Mouse (Mus musculus) colon, adult 2 months (tissue): ENCODE measurements around the gene Gm26602. TPM values are rescaled to one million over a fixed set of nuclear protein-coding genes. Genes with fewer than 3 reads are reported as not detected.

Experiments used
- polyA plus RNA-seq: library from polyadenylated mRNA; depleted of rRNA; stranded (reverse); fragments of >200 nt; gene quantifications from 2 replicates; pipeline ENCODE4 v1.2.3, GENCODE M21; 2012; rRNA removed

Gene Gm26602
- polyA plus RNA-seq, result not detected in 2 replicates

DNA sequence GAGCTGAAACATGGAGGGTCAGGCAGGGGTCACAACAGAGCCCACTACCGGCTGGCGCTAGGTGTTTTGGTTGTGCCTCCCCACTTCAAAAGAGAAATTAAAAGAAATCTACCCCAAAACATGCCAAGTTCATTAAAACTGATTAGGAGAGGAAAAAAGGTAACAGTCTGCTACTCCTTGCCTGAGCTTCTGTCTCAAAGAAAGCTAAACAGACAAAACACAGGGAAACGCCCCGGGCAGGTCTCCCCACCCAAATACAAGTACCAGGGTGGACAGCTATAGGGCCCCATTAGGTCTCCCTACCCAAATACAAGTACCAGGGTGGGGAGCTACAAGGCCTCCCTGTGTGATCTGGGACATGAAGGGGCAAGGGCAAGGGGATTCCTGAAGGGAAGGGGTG lies at the start of gene Gm26602:
Gm26602 (plus strand) TSS at position 301 of the 400 bp plus-strand sequence.

DNA sequence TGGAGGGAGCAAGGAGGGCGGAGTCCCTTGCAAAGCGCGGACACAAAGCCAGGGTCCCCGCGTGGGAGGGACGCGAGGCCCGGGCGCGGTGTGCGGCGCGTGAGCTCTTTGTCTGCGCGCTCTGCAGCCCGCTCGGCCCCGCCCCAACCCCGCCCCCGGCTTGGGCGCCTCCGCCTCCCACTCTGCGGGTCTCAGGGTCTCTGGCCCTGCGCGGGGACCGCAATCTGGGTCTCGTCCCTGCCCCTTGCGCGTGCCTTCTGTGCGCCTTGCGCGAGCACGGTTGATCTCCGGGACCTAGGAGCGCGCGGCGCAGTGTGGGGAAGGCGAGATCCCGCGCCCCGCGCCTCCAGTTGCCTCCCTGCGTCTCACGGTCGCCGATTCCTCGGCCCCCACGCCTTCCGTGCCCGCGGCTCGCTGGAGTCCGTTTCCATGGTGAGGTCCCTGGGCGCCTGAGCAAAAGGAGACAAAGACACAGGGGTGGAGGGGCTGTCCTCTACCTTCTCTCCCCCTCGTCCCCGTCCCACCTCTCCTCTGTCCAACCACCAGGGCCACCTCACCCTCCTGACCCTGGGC lies 36.3 kb upstream of the Gm26602 start, which contains the start of the genes Prtn3 and Plppr3:
Prtn3 (plus strand) TSS at position 187 of the 573 bp plus-strand sequence.
Plppr3 (minus strand) TSS at position 345 of the 573 bp plus-strand sequence.

DNA sequence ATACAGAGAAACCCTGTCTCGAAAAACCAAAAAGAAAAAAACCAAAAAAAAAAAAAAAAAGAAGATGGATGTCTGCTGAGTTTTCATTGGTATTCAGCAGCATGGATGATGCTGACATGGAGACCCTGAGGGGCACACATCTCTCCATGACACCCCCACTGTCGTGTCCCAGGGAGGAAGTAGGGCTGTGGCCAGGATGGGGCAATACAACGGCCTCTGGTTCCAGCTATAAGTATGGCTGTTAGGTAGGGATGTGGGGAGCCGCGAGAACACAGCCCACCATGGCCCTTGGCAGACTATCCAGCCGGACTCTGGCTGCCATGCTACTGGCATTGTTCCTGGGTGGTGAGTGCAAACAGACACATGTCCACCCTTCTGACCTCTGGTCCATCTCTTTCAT lies 24.6 kb upstream of the Gm26602 start, which contains the start of gene Elane:
Elane (plus strand) TSS at position 194 of the 400 bp plus-strand sequence.

DNA sequence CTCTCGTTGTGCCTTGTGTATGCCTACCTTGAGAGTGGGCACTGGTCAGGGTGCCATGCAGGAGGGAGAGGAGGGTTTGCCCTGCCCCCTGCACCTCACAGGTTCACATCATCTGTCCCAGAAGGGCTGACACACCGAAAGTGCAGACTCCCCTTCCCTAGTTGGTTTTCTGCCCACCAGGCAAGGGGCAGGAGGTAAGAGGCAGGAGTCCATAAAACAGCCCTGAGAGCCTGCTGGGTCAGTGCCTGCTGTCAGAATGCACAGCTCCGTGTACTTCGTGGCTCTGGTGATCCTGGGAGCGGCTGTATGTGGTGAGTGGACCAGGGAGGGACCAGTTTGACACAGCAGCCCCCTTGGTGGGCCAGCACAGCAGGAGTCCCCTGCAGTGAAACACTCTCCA lies 20.0 kb upstream of the Gm26602 start, which contains the start of gene Cfd:
Cfd (plus strand) TSS at position 184 of the 400 bp plus-strand sequence.

DNA sequence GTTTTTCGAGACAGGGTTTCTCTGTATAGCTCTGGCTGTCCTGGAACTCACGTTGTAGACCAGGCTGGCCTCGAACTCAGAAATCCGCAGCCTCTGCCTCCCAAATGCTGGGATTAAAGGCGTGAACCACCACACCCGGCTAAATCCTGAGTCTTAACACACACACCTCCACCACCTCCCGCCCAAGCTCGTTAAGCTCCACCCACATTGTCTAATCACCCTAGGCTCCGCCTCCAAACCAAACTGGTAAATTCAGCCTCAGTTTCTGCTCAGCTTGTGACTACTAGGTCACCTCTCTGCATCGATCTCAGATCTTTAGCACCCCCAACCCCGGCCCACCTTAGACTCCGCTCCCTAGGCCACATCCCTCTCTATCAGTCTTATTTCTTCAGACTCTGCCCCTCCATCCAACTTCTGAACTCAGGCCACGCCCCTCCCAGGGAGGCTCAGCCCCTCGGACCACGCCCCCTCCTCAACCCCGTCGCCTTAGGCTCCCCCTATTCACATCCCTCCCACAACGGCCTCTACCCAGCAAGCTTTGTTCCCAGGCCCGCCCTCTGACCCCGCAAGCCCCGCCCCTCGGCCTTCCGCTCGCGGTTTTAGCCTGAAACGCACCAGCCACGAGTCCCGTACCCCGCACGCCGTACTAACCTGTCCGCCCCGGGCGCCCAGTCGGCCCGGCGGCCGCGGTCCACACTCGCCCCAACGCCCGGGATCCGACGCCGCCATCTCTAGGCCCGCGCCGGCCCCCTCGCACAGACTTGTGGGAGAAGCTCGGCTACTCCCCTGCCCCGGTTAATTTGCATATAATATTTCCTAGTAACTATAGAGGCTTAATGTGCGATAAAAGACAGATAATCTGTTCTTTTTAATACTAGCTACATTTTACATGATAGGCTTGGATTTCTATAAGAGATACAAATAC lies 2.2 kb upstream of the Gm26602 start, which contains the start of gene Med16:
Med16 (minus strand) TSS at position 757 of the 925 bp plus-strand sequence.

DNA sequence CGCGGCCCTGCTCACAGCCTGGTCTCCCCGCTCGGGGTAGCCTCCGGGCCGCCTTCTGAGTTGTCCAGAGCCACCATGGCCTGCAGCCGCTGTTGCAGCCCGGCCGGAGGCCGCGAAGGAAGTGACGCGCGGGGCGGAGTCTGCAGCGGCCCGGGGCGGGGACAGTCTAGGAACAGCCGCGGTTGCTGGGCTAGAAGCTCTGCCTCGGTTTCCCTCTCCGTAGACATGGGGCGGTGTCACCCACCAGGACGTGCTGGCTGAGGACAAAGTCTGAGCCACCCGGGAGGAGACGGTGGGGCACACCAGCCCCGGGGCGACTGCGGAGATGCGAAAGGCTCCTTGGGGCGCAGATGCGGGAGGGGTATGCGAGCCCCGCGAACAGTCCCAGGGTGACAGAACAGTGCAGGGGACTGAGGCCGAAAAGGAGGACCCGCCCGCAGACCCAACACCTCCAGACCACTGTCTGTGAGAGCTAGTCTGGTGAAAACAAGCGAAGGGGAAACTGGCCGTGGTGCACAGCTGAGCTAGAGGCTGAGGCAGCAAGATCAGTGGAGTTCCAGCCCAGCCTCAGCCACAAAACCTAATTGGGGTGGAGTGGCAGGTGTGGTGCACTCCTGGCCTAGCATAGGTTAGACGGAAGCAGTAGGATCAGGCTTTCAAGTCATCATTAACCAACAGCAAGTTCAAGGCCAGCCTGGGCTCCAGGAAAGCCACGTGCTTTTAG lies 6.3 kb downstream of the Gm26602 start, which contains the start of gene Kiss1r:
Kiss1r (plus strand) TSS at position 164 of the 724 bp plus-strand sequence.

DNA sequence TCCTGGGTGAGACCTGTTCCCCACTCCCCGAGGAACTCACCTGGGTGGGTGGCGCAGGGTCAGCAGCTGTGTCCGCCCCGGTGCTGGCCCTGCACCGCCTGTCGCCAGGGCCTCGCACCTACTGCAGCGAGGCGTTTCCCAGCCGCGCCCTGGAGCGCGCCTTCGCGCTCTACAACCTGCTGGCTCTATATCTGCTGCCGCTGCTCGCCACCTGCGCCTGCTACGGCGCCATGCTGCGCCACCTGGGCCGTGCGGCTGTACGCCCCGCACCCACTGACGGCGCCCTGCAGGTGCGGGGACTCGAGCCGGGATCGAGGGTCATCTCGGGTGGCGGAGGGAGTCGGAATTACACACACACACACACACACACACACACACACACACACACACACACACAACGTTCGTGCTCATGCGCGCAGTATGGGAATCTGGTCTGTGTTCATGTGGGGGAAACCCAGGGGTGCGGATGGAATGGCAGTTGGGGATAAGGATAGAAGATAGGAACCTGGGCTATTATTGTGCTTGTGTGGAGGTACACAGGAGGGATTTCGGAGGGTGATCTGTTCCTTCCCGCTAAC lies 10.4 kb downstream of the Gm26602 start, which contains the start of gene R3hdm4:
R3hdm4 (minus strand) TSS at position 251 of the 578 bp plus-strand sequence.

DNA sequence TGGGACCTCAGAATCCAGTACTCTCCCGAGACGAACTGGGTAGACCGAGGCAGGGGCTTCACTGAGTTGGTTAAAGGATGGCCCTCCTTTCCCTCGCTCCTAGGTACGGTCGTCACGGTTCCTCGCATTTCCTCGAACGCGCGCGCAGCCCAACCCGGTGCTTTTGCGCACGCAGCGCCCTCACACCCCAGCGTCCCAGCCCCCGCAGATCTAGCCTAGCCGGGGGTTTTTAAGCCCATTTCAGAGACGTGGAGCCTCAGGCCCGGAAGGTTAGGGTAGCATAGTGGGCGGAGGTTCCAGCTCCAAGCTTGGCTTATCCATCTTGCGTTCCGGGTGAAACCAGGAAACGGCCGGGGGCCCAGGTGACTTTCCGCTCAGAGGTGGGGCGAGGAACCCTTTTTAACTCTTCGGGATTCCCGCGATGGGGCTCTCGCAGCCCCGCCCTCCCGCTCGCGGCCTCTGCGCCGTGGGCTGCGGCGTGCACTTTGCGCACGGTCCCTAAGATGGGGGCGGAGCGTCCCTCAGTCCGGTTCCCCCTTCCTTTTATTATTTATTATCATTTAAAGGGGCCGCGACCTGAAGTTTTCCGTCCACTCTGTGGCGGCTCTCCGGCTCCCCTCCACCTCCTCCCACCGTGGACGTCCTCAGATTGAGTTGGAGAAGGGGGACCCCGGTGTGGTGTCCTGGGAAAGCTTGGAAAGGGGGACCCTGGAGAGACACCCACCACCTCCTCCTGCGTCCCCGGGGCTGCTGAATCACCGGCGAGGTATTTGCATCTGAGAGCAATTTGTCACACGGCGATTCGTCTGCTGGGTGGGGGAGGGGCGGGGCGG lies 16.1 kb downstream of the Gm26602 start, which contains the start of gene Arid3a:
Arid3a (plus strand) TSS at position 553 of the 833 bp plus-strand sequence.

DNA sequence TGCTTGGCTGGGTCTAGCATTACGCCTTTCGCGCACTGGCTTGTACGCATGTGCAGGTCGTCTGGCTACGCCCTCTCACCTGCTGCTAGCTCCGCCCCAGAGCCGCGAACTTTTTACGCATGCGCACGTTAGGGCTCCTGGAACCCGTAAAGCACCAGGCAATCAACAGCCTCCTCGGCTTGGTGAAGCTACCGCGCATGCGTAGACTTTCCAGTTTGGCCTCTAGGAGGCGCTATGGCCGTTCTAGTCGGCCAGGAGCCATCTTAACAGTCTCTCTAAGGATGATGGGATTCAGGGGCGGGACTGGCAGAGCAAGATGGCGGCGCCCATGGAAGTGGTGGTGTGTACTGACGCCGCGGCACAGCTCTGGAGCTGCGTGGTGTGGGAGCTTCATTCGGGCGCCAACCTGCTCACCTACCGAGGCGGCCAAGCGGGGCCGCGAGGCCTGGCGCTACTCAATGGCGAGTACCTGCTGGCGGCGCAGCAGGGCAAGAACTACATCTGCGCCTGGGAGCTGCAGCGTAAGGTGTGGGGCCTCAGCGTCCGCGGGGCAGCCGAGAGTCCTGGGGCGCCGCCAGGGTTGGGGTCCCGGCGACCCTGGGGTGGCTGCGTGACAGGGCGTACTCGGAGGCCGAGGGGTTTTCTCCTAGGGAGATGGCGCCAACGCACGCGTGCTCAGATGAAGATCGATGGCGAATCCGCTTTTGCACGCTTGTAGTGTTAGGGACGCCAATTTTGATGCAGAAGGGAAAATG lies 49.4 kb downstream of the Gm26602 start, which contains the start of gene Wdr18:
Wdr18 (plus strand) TSS at position 306 of the 755 bp plus-strand sequence.

Other genes starting within 250 kb of the Gm26602 start
- gene Madcam1, start 246.3 kb upstream of the Gm26602 start, polyA plus RNA-seq, result 6.3 and 9.1 TPM in 2 replicates
- gene Tpgs1, start 241.5 kb upstream of the Gm26602 start, polyA plus RNA-seq, result 105 and 121 TPM in 2 replicates
- 155 and 246 TPM in 2 replicates for gene Cdc34, start 228.7 kb upstream of the Gm26602 start, polyA plus RNA-seq
- gene Gzmm, start 221.8 kb upstream of the Gm26602 start, polyA plus RNA-seq, result 0.47 and 0.66 TPM in 2 replicates
- gene Bsg, start 206.4 kb upstream of the Gm26602 start, polyA plus RNA-seq, result 1,066 and 1,188 TPM in 2 replicates
- 23.7 and 26.9 TPM in 2 replicates for gene Hcn2, start 194.2 kb upstream of the Gm26602 start, polyA plus RNA-seq
- 71.0 and 77.4 TPM in 2 replicates for gene Polrmt, start 164.3 kb upstream of the Gm26602 start, polyA plus RNA-seq
- 0.13 TPM in 1 of 2 replicates, not detected in the other for gene Fgf22, start 155.8 kb upstream of the Gm26602 start, polyA plus RNA-seq
- 192 and 253 TPM in 2 replicates for gene Rnf126, start 143.9 kb upstream of the Gm26602 start, polyA plus RNA-seq
- gene Fstl3, start 133.6 kb upstream of the Gm26602 start, polyA plus RNA-seq, result 42.9 and 43.6 TPM in 2 replicates
- 0.06 and 0.23 TPM in 2 replicates for gene Prss57, start 119.9 kb upstream of the Gm26602 start, polyA plus RNA-seq
- gene Palm, start 117.3 kb upstream of the Gm26602 start, polyA plus RNA-seq, result 35.1 and 37.1 TPM in 2 replicates
- gene Misp, start 89.9 kb upstream of the Gm26602 start, polyA plus RNA-seq, result 267 and 317 TPM in 2 replicates
- 273 and 314 TPM in 2 replicates for gene Ptbp1, start 56.4 kb upstream of the Gm26602 start, polyA plus RNA-seq
- 2.2 and 2.6 TPM in 2 replicates for gene Prtn3, start 36.4 kb upstream of the Gm26602 start, polyA plus RNA-seq
- gene Plppr3, start 36.2 kb upstream of the Gm26602 start, polyA plus RNA-seq, result 4.2 and 6.4 TPM in 2 replicates
- gene Elane, start 24.6 kb upstream of the Gm26602 start, polyA plus RNA-seq, result 0.15 TPM in 1 of 2 replicates, not detected in the other
- gene Cfd, start 20.0 kb upstream of the Gm26602 start, polyA plus RNA-seq, result 295 and 596 TPM in 2 replicates
- gene Med16, start 1.9 kb upstream of the Gm26602 start, polyA plus RNA-seq, result 82.9 and 84.0 TPM in 2 replicates
- 9.5 and 12.7 TPM in 2 replicates for gene Kiss1r, start 6.1 kb downstream of the Gm26602 start, polyA plus RNA-seq
- 358 and 384 TPM in 2 replicates for gene R3hdm4, start 10.4 kb downstream of the Gm26602 start, polyA plus RNA-seq
- 7.1 and 9.2 TPM in 2 replicates for gene Arid3a, start 16.2 kb downstream of the Gm26602 start, polyA plus RNA-seq
- 43.3 and 45.7 TPM in 2 replicates for gene Wdr18, start 49.3 kb downstream of the Gm26602 start, polyA plus RNA-seq
- not detected in 2 replicates for gene Grin3b, start 59.9 kb downstream of the Gm26602 start, polyA plus RNA-seq
- gene Tmem259, start 73.5 kb downstream of the Gm26602 start, polyA plus RNA-seq, result 384 and 485 TPM in 2 replicates
- gene Cnn2, start 77.7 kb downstream of the Gm26602 start, polyA plus RNA-seq, result 79.8 and 98.8 TPM in 2 replicates
- gene Abca7, start 85.6 kb downstream of the Gm26602 start, polyA plus RNA-seq, result 40.3 and 43.6 TPM in 2 replicates
- gene Arhgap45, start 105.8 kb downstream of the Gm26602 start, polyA plus RNA-seq, result 24.6 and 25.0 TPM in 2 replicates
- gene Polr2e, start 128.9 kb downstream of the Gm26602 start, polyA plus RNA-seq, result 179 and 185 TPM in 2 replicates
- gene Gpx4, start 136.3 kb downstream of the Gm26602 start, polyA plus RNA-seq, result 332 and 514 TPM in 2 replicates
- 82.3 and 100 TPM in 2 replicates for gene Sbno2, start 194.7 kb downstream of the Gm26602 start, polyA plus RNA-seq
- 125 and 133 TPM in 2 replicates for gene Stk11, start 204.9 kb downstream of the Gm26602 start, polyA plus RNA-seq
- gene Atp5d, start 227.8 kb downstream of the Gm26602 start, polyA plus RNA-seq, result 2,828 and 3,041 TPM in 2 replicates
- 14.1 and 17.1 TPM in 2 replicates for gene Cbarp, start 230.0 kb downstream of the Gm26602 start, polyA plus RNA-seq
- 174 and 187 TPM in 2 replicates for gene Midn, start 237.4 kb downstream of the Gm26602 start, polyA plus RNA-seq